Mouse (Mus musculus) heart, postnatal 0 days (tissue): Measurements from ENCODE around the gene Aspa. TPM values are rescaled to one million over a fixed set of nuclear protein-coding genes. Genes with fewer than 3 reads are reported as not detected.
"Not testable (repeated sequence)": the region's sequence is repeated elsewhere in the genome, so short reads cannot be mapped to it uniquely, and the experiment has no call there.

Experiments used
- ATAC-seq: fragments of 200-750 bp; cut with Nextera tagmentation; 2 replicates; pipeline ENCODE4 v1.8.0; 2017; ENCODE audit warnings: low read depth, moderate number of reproducible peaks, moderate library complexity; ENCODE audit not compliant: insufficient read depth
- DNase-seq: peaks from one replicate; pipeline ENCODE4 v3.0.0-alpha.2; 2016; ENCODE audit warnings: low spot score
- H3K27ac ChIP-seq: fragments of 300-500 bp; sonication (generic); 2 replicates; pipeline ENCODE4 v1.5.1; 2014; ENCODE audit warnings: low read depth, mild to moderate bottlenecking
- H3K27me3 ChIP-seq: fragments of 300-500 bp; sonication (generic); 2 replicates; pipeline ENCODE4 v1.6.1; 2014; ENCODE audit warnings: low read length, mixed read lengths; ENCODE audit not compliant: control insufficient read depth, insufficient read depth
- H3K36me3 ChIP-seq: fragments of 300-500 bp; sonication (generic); replicated peaks from 2 replicates; pipeline ENCODE4 v1.6.1; 2014; ENCODE audit warnings: low read length, mixed read lengths; ENCODE audit not compliant: control insufficient read depth, insufficient read depth
- H3K4me1 ChIP-seq: fragments of 300-500 bp; sonication (generic); 2 replicates; pipeline ENCODE4 v1.6.1; 2014; ENCODE audit warnings: antibody characterized with exemption; ENCODE audit not compliant: control insufficient read depth, insufficient read depth
- H3K4me2 ChIP-seq: fragments of 300-500 bp; sonication (generic); 2 replicates; pipeline ENCODE4 v1.6.1; 2014; ENCODE audit warnings: low read depth, mild to moderate bottlenecking, low read length, moderate library complexity
- H3K4me3 ChIP-seq: fragments of 300-500 bp; sonication (generic); 2 replicates; pipeline ENCODE4 v1.5.1; 2014; ENCODE audit warnings: low read depth, low read length
- H3K9ac ChIP-seq: fragments of 300-500 bp; sonication (generic); replicated peaks from 2 replicates; pipeline ENCODE4 v1.6.1; 2014; ENCODE audit warnings: low read depth, low read length, mixed read lengths
- H3K9me3 ChIP-seq: fragments of 300-500 bp; sonication (generic); replicated peaks from 2 replicates; pipeline ENCODE4 v1.6.1; 2016; ENCODE audit warnings: low read length; ENCODE audit not compliant: control insufficient read depth
- CTCF ChIP-seq: IDR thresholded peaks from 2 replicates; pipeline ENCODE4 v1.5.1; 2016; ENCODE audit warnings: antibody characterized with exemption, control low read depth, low read depth
- EP300 ChIP-seq: IDR thresholded peaks from 2 replicates; pipeline ENCODE4 v1.6.1; 2016; ENCODE audit warnings: antibody characterized with exemption, low read depth
- WGBS: fragments of 180-500 bp; shearing (Covaris S2); extraction: QIAGEN DNeasy Blood & Tissue Kit; methylation state at CpG from one replicate; pipeline ENCODE4 v1.1.7; 2014; 5-methylcytosine and 5-hydroxymethylcytosine counted together
- polyA plus RNA-seq: library from polyadenylated mRNA; unstranded; fragments of >200 nt; fragmentation: Nextera tagmentation; extraction: Ambion mirVana; gene quantifications from 2 replicates; pipeline ENCODE4 v1.2.1, GENCODE M21; 2015
- total RNA-seq: library from RNA; depleted of rRNA; stranded (reverse); fragments of >200 nt; gene quantifications from 2 replicates; pipeline ENCODE4 v1.2.3, GENCODE M21; 2014; ENCODE audit warnings: low replicate concordance

Gene Aspa
- total and polyA plus RNA-seq, 2 experiments from 2014 or later = 0.23 TPM; not detected in 1

DNA sequence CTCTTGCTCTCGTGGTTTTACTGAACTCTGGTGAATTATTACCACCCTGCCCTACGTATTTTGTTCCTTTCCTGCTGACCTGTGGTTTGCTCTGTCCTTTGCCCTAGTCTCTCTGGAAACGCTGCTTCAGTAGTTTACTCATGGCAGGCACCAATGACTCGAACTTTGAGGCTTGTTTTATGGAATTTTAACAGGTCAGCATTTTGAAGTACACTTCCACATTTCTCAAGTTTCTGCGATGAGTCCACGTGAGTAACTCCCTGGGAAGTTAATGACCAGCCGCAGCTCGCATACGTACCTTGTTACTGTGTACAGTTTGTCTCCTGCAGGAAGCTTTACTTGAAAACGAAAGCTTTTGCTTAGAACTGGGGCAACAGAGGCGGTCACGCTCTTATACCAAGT, 2.9 kb downstream of the Aspa start:
- WGBS = 58% methylated on average over 12 of the region's 12 CpGs

DNA sequence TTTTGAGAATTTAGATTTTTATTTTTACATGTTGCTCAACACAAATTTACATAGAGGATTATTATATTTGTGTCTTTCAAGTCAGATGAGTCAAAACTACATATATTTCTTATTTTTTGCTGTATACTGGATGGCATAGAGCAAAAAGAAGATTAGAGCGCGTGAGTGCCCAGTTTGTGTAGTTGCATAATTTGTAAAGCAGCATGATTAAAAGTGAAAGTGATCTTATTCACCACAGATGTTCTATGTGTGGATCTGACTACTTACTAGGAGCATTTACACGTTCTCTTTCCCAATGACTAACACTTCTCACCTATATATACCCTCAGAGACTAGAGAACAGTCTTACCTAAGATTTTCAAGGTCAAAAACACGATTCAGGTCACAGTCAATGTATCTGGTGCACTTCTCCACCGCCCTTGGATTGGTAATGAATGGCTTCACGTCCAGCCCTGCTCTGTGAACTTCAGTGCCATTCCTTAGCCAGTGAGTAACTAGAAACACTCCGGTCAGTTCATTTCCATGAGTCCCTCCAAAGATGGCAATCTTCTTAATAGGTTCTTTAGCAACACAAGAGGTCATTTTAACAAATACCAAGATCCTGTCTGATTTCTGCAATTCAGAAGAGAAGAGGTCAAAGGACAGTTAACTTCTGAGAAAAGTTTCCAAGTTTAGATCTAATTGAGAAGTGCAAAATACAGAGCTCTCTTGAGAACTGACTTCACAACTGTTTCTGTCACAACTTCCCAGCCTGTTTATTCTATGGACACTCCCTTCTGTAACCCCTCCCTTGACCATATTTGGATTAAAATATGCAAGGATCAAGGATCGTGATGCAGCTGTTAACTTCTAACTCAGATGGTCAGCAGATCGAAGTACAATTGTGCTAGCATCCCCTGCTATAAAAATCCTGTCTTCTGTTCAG, 5.2 kb downstream of the Aspa start:
- DNase-seq = no peak
- no peak for TF ChIP-seq CTCF
- TF ChIP-seq EP300 = no peak
- H3K9me3 ChIP-seq = no peaks in the 10 kb centered on the region
- 64% methylated on average over 9 of the region's 9 CpGs for WGBS
- H3K36me3 ChIP-seq = no peaks in the 10 kb centered on the region
- H3K4me2 ChIP-seq = no peak overlapping the region
- ATAC-seq = no peak
- no peaks in the 10 kb centered on the region for H3K4me1 ChIP-seq
- H3K9ac ChIP-seq = no peak overlapping the region
- H3K27ac ChIP-seq = no peak overlapping the region
- H3K4me3 ChIP-seq = no peak overlapping the region
- H3K27me3 ChIP-seq = no peaks in the 10 kb centered on the region

More for the DNA sequence above, 2.9 kb downstream of the Aspa start:
- Histone ChIP-seq H3K36me3 (no peaks in the 10 kb centered on the region), H3K4me2 (no peak overlapping the region), H3K27me3 (no peaks in the 10 kb centered on the region), H3K4me1 (no peaks in the 10 kb centered on the region), H3K9ac (no peak overlapping the region), H3K4me3 (no peak overlapping the region), H3K9me3 (no peaks in the 10 kb centered on the region), H3K27ac (no peak overlapping the region)
- TF ChIP-seq CTCF (no peak), EP300 (no peak)
- ATAC-seq (no peak), DNase-seq (no peak)

DNA sequence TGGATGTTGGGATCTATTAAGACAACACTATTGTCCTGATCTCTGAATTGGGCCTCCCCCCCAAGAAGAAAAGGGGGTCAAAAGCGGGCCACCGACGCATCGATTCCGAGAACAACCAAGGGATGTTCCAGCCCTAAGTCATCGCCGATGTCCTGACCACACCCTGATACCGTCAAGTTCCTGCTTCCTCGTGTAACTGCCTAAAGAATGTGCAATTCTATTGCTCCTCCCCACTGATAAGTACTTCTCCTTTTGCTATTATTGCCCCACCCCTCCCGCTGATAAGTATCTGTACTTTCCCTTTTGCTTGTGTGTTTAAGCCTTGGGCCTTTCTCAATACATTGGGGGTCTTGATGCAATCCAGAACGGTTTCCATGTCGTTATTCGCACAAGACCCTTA, 8.3 kb downstream of the Aspa start:
- H3K9ac ChIP-seq, DNase-seq, H3K4me3 ChIP-seq, H3K9me3 ChIP-seq, H3K4me2 ChIP-seq, H3K27me3 ChIP-seq, H3K27ac ChIP-seq, H3K4me1 ChIP-seq, H3K36me3 ChIP-seq, ATAC-seq: not testable (repeated sequence)
- WGBS = 81% methylated on average over 13 of the region's 13 CpGs

DNA sequence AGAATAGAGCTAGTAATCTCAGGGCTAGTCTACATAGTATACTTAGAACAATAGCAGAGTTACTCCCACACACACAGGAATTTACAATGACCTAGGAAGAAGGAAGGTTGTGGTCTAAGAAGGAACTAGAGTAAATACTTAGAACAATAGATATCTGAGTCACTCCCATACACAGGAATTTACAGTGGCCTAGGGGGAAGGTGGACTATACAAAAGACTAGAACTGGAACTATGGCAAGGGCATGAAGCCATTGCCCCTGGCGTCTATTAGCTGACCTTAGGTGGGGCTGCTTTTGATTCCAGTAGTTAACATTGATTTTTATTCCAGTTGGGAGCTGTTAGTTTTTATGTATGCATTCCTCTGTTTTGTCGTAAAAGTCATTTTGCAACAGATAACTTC, 10.8 kb downstream of the Aspa start:
- ATAC-seq, H3K36me3 ChIP-seq, DNase-seq, H3K4me2 ChIP-seq, H3K9ac ChIP-seq, H3K4me3 ChIP-seq, H3K9me3 ChIP-seq, H3K4me1 ChIP-seq, H3K27ac ChIP-seq, H3K27me3 ChIP-seq: not testable (repeated sequence)
- WGBS = 59% methylated on average over 2 of the region's 2 CpGs

DNA sequence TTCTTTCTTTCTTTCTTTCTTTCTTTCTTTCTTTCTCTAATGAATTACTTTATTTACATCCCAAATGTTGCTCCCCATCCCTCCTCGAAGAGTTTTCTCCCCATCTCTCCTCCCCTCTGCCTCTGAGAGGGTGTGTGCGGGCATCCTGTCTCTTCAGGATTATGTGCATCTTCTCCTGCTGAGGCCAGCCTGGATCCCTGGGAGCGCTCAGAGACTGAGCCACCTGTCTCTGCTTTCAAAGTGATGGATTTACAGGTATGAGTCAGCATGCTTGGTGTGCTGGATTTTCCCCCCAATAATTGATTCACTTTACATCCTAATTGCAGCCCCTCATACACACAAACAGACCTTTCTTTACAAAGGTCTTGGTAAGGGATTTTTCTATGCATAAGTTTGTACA, 13.4 kb downstream of the Aspa start:
- ATAC-seq (no peak), DNase-seq (no peak)
- Histone ChIP-seq H3K27me3 (no peaks in the 10 kb centered on the region), H3K9ac (no peak overlapping the region), H3K4me2 (no peak overlapping the region), H3K4me3 (no peak overlapping the region), H3K27ac (no peak overlapping the region), H3K4me1 (no peaks in the 10 kb centered on the region), H3K36me3 (no peaks in the 10 kb centered on the region), H3K9me3 (no peaks in the 10 kb centered on the region)
- WGBS = 37% methylated on average over 3 of the region's 3 CpGs
- TF ChIP-seq EP300 = no peak
- no peak for TF ChIP-seq CTCF

DNA sequence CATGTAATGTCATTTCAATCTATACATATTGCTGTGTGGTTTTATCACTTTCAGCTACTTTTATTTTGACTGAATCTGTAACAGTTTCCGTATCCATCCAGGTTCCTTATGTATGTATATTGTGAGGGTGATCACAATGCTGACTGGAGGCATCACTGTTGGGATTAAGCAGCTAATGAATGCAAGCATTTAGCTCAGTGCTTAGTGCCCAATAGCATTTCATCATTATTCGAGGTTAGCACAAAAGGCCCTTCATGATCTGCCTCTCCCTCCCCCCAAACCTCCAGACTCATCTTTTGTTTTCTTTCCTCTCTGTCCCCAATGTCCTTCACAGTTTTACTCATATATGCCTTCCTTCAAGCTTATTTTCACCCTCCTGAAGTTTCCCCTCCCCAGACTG, 26.3 kb downstream of the Aspa start:
- H3K4me1 ChIP-seq = no peaks in the 10 kb centered on the region
- no peak overlapping the region for H3K9ac ChIP-seq
- no peaks in the 10 kb centered on the region for H3K9me3 ChIP-seq
- H3K4me2 ChIP-seq = no peak overlapping the region
- no peak for DNase-seq
- no peak overlapping the region for H3K4me3 ChIP-seq
- no peaks in the 10 kb centered on the region for H3K27me3 ChIP-seq
- H3K36me3 ChIP-seq = no peaks in the 10 kb centered on the region
- H3K27ac ChIP-seq = no peak overlapping the region
- 57% methylated on average over 2 of the region's 2 CpGs for WGBS
- no peak for TF ChIP-seq CTCF
- no peak for TF ChIP-seq EP300
- ATAC-seq = no peak
